7 mouse cellular contexts compared by ENCODE assay signal in the genomic region with DNA sequence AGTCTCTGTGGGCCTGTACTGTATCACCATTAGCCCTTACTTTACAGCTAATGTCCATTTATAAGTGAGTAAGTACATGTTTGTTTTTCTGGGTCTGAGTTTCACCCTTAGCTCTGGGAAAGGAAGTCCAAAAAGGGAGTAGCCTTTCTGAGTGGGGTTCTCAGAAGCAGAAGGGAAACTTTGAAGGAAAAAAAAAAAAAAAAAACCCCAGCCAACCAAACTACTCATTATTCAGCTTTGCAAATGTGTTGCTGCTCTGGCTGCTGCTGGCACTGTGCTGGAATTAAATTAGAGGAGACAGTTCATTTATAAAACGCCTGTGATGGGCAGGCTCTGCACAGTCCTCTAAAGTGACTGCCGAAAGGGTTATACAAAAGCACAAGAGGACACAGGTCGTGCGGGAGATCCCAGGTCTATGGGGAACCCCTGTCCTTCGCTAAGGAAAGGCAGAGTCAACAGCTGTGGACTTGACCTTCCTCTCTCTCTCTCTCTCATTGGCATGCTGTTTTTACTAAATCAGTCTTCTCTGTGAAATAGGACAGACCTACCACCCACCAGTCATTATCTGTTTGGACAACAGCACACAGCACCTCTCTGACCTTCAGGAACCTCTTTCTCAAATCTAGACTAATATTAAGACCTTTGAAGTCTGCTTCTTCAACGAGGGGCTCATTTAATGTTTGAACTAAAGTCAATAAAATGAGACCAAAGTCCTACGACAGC.
DNase-seq lines count a peak whose midpoint lies in the region; ATAC-seq and TF ChIP-seq lines count a peak whose summit lies in the region.

No protein-coding gene starts in this region.

- 25% methylated on average over 7 of the region's 7 CpGs for WGBS in lung, embryonic 15.5 days
- WGBS in embryonic facial prominence, embryonic 14.5 days: 44% methylated on average over 7 of the region's 7 CpGs
- 11% methylated on average over 7 of the region's 7 CpGs for WGBS in intestine, postnatal 0 days
- 31% methylated on average over 7 of the region's 7 CpGs for WGBS in midbrain, embryonic 15.5 days

- H3K9ac ChIP-seq in lung, embryonic 15.5 days: no peak overlapping the region
- no peak overlapping the region for H3K9ac ChIP-seq in embryonic facial prominence, embryonic 14.5 days (ENCODE audit: low read depth, low read length)
- no peak overlapping the region for H3K9ac ChIP-seq in intestine, postnatal 0 days (ENCODE audit: low read depth, low read length)
- no peak overlapping the region for H3K9ac ChIP-seq in midbrain, embryonic 15.5 days

- ATAC-seq in lung, embryonic 15.5 days (ENCODE audit: borderline replicate concordance, extremely low read depth, low FRiP score, low TSS enrichment): peak; percentile 50
- ATAC-seq in embryonic facial prominence, embryonic 14.5 days (ENCODE audit: low read depth): 0 out of 2 replicates have a peak, but pooled peaks have one; percentile 26
- peak; percentile 34; the same call in 1 of the 2 replicates for ATAC-seq in intestine, postnatal 0 days
- peak; percentile 79 for ATAC-seq in midbrain, embryonic 15.5 days (replicated peaks)
- ATAC-seq in erythroblast, adult 5-6 weeks (replicated peaks; ENCODE audit: low FRiP score, poor library complexity, severe bottlenecking): no peak

- no peaks in the 10 kb centered on the region for H3K9me3 ChIP-seq in lung, embryonic 15.5 days
- H3K9me3 ChIP-seq in embryonic facial prominence, embryonic 14.5 days (ENCODE audit: control insufficient read depth, low read length): no peaks in the 10 kb centered on the region
- H3K9me3 ChIP-seq in intestine, postnatal 0 days (ENCODE audit: control insufficient read depth): no peaks in the 10 kb centered on the region
- no peaks in the 10 kb centered on the region for H3K9me3 ChIP-seq in midbrain, embryonic 15.5 days

- no peak overlapping the region for H3K4me2 ChIP-seq in lung, embryonic 15.5 days
- no peak overlapping the region for H3K4me2 ChIP-seq in embryonic facial prominence, embryonic 14.5 days (ENCODE audit: low read depth, low read length)
- H3K4me2 ChIP-seq in intestine, postnatal 0 days (replicated peaks; ENCODE audit: low read depth): no peak overlapping the region
- H3K4me2 ChIP-seq in midbrain, embryonic 15.5 days: no peak overlapping the region

- no peak for DNase-seq in lung, postnatal 14 days
- DNase-seq in embryonic facial prominence, embryonic 14.5 days (ENCODE audit: low spot score): peak; percentile 26
- no peak for DNase-seq in cerebellum, adult 11-12 months

- H3K4me3 ChIP-seq in lung, embryonic 15.5 days: no peak overlapping the region
- no peak overlapping the region for H3K4me3 ChIP-seq in embryonic facial prominence, embryonic 14.5 days (ENCODE audit: low read depth, low read length)
- no peak overlapping the region for H3K4me3 ChIP-seq in intestine, postnatal 0 days (ENCODE audit: low read depth, low read length)
- no peak overlapping the region for H3K4me3 ChIP-seq in midbrain, embryonic 15.5 days

- peaks cover 42% of the 10 kb centered on the region for H3K4me1 ChIP-seq in lung, embryonic 15.5 days
- H3K4me1 ChIP-seq in embryonic facial prominence, embryonic 14.5 days (ENCODE audit: control insufficient read depth, insufficient read depth, low read length): peaks cover 9% of the 10 kb centered on the region; the same call in 1 of the 2 replicates
- peaks cover 14% of the 10 kb centered on the region; the same call in 1 of the 2 replicates for H3K4me1 ChIP-seq in intestine, postnatal 0 days (replicated peaks; ENCODE audit: control insufficient read depth, insufficient read depth, low read length)
- peaks cover 14% of the 10 kb centered on the region for H3K4me1 ChIP-seq in midbrain, embryonic 15.5 days

- H3K27ac ChIP-seq in lung, embryonic 15.5 days: peak overlapping the region; percentile 70
- no peak overlapping the region for H3K27ac ChIP-seq in embryonic facial prominence, embryonic 14.5 days (replicated peaks; ENCODE audit: low read depth, low read length)
- no peak overlapping the region for H3K27ac ChIP-seq in intestine, postnatal 0 days (ENCODE audit: low read depth, low read length)
- 0 out of 2 replicates have a peak overlapping the region, but pooled peaks have one; percentile 32 for H3K27ac ChIP-seq in midbrain, embryonic 15.5 days

- H3K27me3 ChIP-seq in lung, embryonic 15.5 days: no peaks in the 10 kb centered on the region
- H3K27me3 ChIP-seq in embryonic facial prominence, embryonic 14.5 days (replicated peaks; ENCODE audit: control insufficient read depth, insufficient read depth, low read length): no peaks in the 10 kb centered on the region
- no peaks in the 10 kb centered on the region for H3K27me3 ChIP-seq in intestine, postnatal 0 days (replicated peaks; ENCODE audit: control insufficient read depth, insufficient read depth, low read length)
- no peaks in the 10 kb centered on the region for H3K27me3 ChIP-seq in midbrain, embryonic 15.5 days (replicated peaks)

- TF ChIP-seq CTCF in intestine, postnatal 0 days (IDR thresholded peaks at IDR 0.05; ENCODE audit: low read depth): no peak

- H3K36me3 ChIP-seq in lung, embryonic 15.5 days: no peaks in the 10 kb centered on the region
- H3K36me3 ChIP-seq in embryonic facial prominence, embryonic 14.5 days (ENCODE audit: control insufficient read depth, insufficient read depth, low read length): no peaks in the 10 kb centered on the region
- no peaks in the 10 kb centered on the region for H3K36me3 ChIP-seq in intestine, postnatal 0 days (ENCODE audit: control insufficient read depth, insufficient read depth)
- H3K36me3 ChIP-seq in midbrain, embryonic 15.5 days (replicated peaks): no peaks in the 10 kb centered on the region

Comparison
In these comparisons a context has a peak if more than half of its experiments do, and no peak if none do; other contexts are left out.
1. H3K27ac ChIP-seq: peak in lung, embryonic 15.5 days (single experiment) and midbrain, embryonic 15.5 days (single experiment); none in embryonic facial prominence, embryonic 14.5 days (single experiment) and intestine, postnatal 0 days (single experiment).